ENCODE assay signal across 13 mouse cellular contexts in genomic region chr5:53148960-53149685, GRCm38 (mm10).
DNase-seq lines count a peak whose midpoint lies in the region; ATAC-seq and TF ChIP-seq lines count a peak whose summit lies in the region.
"Had no signal": no experiment of that assay in that cellular context is flagged by ENCODE, and none has a peak within 500 bp of the region (broad histone marks: within the 10 kb centered on the region; RNA-seq: fewer than 3 reads in every experiment).

No protein-coding gene starts in this region.

- DNase-seq in heart, adult 8-10 months (ENCODE audit: low spot score), result peak; percentile 3
- no peak for DNase-seq in heart, postnatal 4 days
- DNase-seq in midbrain, postnatal 0 days (ENCODE audit: low spot score), result peak; percentile 62
- peak; percentile 86 to 87 for DNase-seq in cerebellum, postnatal 14 days
- DNase-seq in skeletal muscle tissue, adult 2 months (ENCODE audit: low read depth, low spot score), result peak; percentile 75
- no peak for DNase-seq in liver, postnatal 0 days
- no peak for DNase-seq in adrenal gland, postnatal 4 days (ENCODE audit: low spot score in 2 of 2)
- DNase-seq: kidney, adult 9 months; right cerebral cortex, postnatal 14 days had no signal

- H3K4me2 ChIP-seq in midbrain, postnatal 0 days (ENCODE audit: low read depth, low read length, poor library complexity, severe bottlenecking), result no peak overlapping the region
- no peak overlapping the region for H3K4me2 ChIP-seq in midbrain, embryonic 15.5 days
- no peak overlapping the region for H3K4me2 ChIP-seq in liver, postnatal 0 days (ENCODE audit: low read depth, low read length)
- H3K4me2 ChIP-seq: liver, embryonic 12.5 days had no signal

- 88% methylated on average over 7 of the region's 7 CpGs for WGBS in midbrain, postnatal 0 days
- WGBS in midbrain, embryonic 15.5 days, result 88% methylated on average over 7 of the region's 7 CpGs
- WGBS in liver, postnatal 0 days (ENCODE audit: insufficient replicate concordance), result 80% methylated on average over 7 of the region's 7 CpGs

- H3K9me3 ChIP-seq in midbrain, postnatal 0 days (ENCODE audit: low read length), result no peaks in the 10 kb centered on the region
- no peaks in the 10 kb centered on the region for H3K9me3 ChIP-seq in midbrain, embryonic 15.5 days
- H3K9me3 ChIP-seq in liver, postnatal 0 days (ENCODE audit: low read length), result 0 out of 2 replicates have a peak, but pooled peaks cover 2% of the 10 kb centered on the region

- TF ChIP-seq CTCF in midbrain, postnatal 0 days (IDR thresholded peaks at IDR 0.05), result no peak
- TF ChIP-seq CTCF in liver, postnatal 0 days (IDR thresholded peaks at IDR 0.05; ENCODE audit: low read depth), result no peak

- no peaks in the 10 kb centered on the region for H3K27me3 ChIP-seq in midbrain, postnatal 0 days (ENCODE audit: insufficient read depth, low read length)
- H3K27me3 ChIP-seq in midbrain, embryonic 15.5 days (replicated peaks), result no peaks in the 10 kb centered on the region; the same call in 1 of the 2 replicates
- no peaks in the 10 kb centered on the region for H3K27me3 ChIP-seq in liver, postnatal 0 days (ENCODE audit: insufficient read depth, low read length)
- H3K27me3 ChIP-seq: liver, embryonic 12.5 days had no signal

- H3K4me3 ChIP-seq in midbrain, postnatal 0 days (ENCODE audit: low read depth, low read length), result no peak overlapping the region
- H3K4me3 ChIP-seq in midbrain, embryonic 15.5 days, result no peak overlapping the region
- no peak overlapping the region for H3K4me3 ChIP-seq in liver, postnatal 0 days (ENCODE audit: low read depth, low read length)
- H3K4me3 ChIP-seq: liver, embryonic 12.5 days; myocyte had no signal

- no peak overlapping the region for H3K27ac ChIP-seq in midbrain, postnatal 0 days (ENCODE audit: low read depth, low read length)
- H3K27ac ChIP-seq in midbrain, embryonic 15.5 days, result no peak overlapping the region
- no peak overlapping the region for H3K27ac ChIP-seq in liver, postnatal 0 days (ENCODE audit: low read depth)
- H3K27ac ChIP-seq: liver, embryonic 12.5 days had no signal

- TF ChIP-seq EP300 in liver, postnatal 0 days (IDR thresholded peaks at IDR 0.05; ENCODE audit: low read depth), result no peak

- no peaks in the 10 kb centered on the region for H3K36me3 ChIP-seq in midbrain, postnatal 0 days (ENCODE audit: insufficient read depth, low read length)
- no peaks in the 10 kb centered on the region for H3K36me3 ChIP-seq in midbrain, embryonic 15.5 days (replicated peaks)
- no peaks in the 10 kb centered on the region for H3K36me3 ChIP-seq in liver, postnatal 0 days (replicated peaks; ENCODE audit: insufficient read depth, low read length)
- H3K36me3 ChIP-seq: liver, embryonic 12.5 days had no signal

- H3K9ac ChIP-seq in midbrain, postnatal 0 days (replicated peaks; ENCODE audit: low read length, poor library complexity, severe bottlenecking), result no peak overlapping the region
- H3K9ac ChIP-seq in midbrain, embryonic 15.5 days, result no peak overlapping the region
- no peak overlapping the region for H3K9ac ChIP-seq in liver, postnatal 0 days (replicated peaks)
- H3K9ac ChIP-seq: liver, embryonic 12.5 days had no signal

- H3K4me1 ChIP-seq in midbrain, postnatal 0 days (ENCODE audit: insufficient read depth, low read length), result no peaks in the 10 kb centered on the region
- H3K4me1 ChIP-seq in midbrain, embryonic 15.5 days, result peaks cover 15% of the 10 kb centered on the region
- no peaks in the 10 kb centered on the region for H3K4me1 ChIP-seq in liver, postnatal 0 days (ENCODE audit: insufficient read depth)
- H3K4me1 ChIP-seq: liver, embryonic 12.5 days had no signal

- ATAC-seq in midbrain, postnatal 0 days (ENCODE audit: low FRiP score), result peak; percentile 33; the same call in 1 of the 2 replicates
- no peak for ATAC-seq in midbrain, embryonic 15.5 days (replicated peaks)
- ATAC-seq in liver, postnatal 0 days, result no peak
- ATAC-seq: liver, embryonic 12.5 days; lung, postnatal 0 days had no signal

Comparison
In these comparisons a context has a peak if more than half of its experiments do, and no peak if none do; other contexts are left out.
1. DNase-seq: peak in heart, adult 8-10 months (single experiment), midbrain, postnatal 0 days (single experiment), cerebellum, postnatal 14 days (2 of 2) and skeletal muscle tissue, adult 2 months (single experiment); none in heart, postnatal 4 days (single experiment), liver, postnatal 0 days (single experiment) and adrenal gland, postnatal 4 days (0 of 2).